Mouse (Mus musculus) forebrain, embryonic 13.5 days (tissue): ENCODE results near the gene S100pbp. TPM values are rescaled to one million over a fixed set of nuclear protein-coding genes. Genes with fewer than 3 reads are reported as not detected.
A peak's percentile ranks its signal among the peaks of the same experiment; 100 is the strongest.

Experiments
- ATAC-seq: fragments of 200-750 bp; cut with Nextera tagmentation; 2 replicates; pipeline ENCODE4 v1.8.0; 2017
- H3K27ac ChIP-seq: fragments of 300-500 bp; sonication (generic); 2 replicates; pipeline ENCODE4 v1.5.1; 2015; ENCODE audit warnings: inconsistent platforms, mild to moderate bottlenecking, moderate library complexity
- H3K27me3 ChIP-seq: fragments of 300-500 bp; sonication (generic); 2 replicates; pipeline ENCODE4 v1.6.1; 2015; ENCODE audit warnings: mild to moderate bottlenecking, inconsistent platforms
- H3K36me3 ChIP-seq: fragments of 300-500 bp; sonication (generic); 2 replicates; pipeline ENCODE4 v1.6.1; 2015; ENCODE audit warnings: mild to moderate bottlenecking, inconsistent platforms; ENCODE audit not compliant: poor library complexity, severe bottlenecking
- H3K4me1 ChIP-seq: fragments of 300-500 bp; sonication (generic); 2 replicates; pipeline ENCODE4 v1.6.1; 2015; ENCODE audit warnings: inconsistent platforms
- H3K4me2 ChIP-seq: fragments of 300-500 bp; sonication (generic); 2 replicates; pipeline ENCODE4 v1.6.1; 2015; ENCODE audit warnings: inconsistent platforms, mild to moderate bottlenecking, moderate library complexity
- H3K4me3 ChIP-seq: fragments of 300-500 bp; sonication (generic); 2 replicates; pipeline ENCODE4 v1.5.1; 2015; ENCODE audit warnings: mild to moderate bottlenecking, inconsistent platforms
- H3K9ac ChIP-seq: fragments of 300-500 bp; sonication (generic); 2 replicates; pipeline ENCODE4 v1.6.1; 2015; ENCODE audit warnings: mild to moderate bottlenecking, inconsistent platforms
- H3K9me3 ChIP-seq: fragments of 300-500 bp; sonication (generic); replicated peaks from 2 replicates; pipeline ENCODE4 v1.6.1; 2016; ENCODE audit warnings: inconsistent platforms
- WGBS: fragments of 180-500 bp; shearing (Covaris S2); methylation state at CpG from one replicate; pipeline ENCODE4 v1.1.7; 2015; 5-methylcytosine and 5-hydroxymethylcytosine counted together
- polyA plus RNA-seq: library from polyadenylated mRNA; unstranded; fragments of >200 nt; fragmentation: Nextera tagmentation; extraction: Ambion mirVana; gene quantifications from 2 replicates; pipeline ENCODE4 v1.2.1, GENCODE M21; 2015

Gene S100pbp
- polyA plus RNA-seq: 15.6 and 19.1 TPM in 2 replicates

DNA sequence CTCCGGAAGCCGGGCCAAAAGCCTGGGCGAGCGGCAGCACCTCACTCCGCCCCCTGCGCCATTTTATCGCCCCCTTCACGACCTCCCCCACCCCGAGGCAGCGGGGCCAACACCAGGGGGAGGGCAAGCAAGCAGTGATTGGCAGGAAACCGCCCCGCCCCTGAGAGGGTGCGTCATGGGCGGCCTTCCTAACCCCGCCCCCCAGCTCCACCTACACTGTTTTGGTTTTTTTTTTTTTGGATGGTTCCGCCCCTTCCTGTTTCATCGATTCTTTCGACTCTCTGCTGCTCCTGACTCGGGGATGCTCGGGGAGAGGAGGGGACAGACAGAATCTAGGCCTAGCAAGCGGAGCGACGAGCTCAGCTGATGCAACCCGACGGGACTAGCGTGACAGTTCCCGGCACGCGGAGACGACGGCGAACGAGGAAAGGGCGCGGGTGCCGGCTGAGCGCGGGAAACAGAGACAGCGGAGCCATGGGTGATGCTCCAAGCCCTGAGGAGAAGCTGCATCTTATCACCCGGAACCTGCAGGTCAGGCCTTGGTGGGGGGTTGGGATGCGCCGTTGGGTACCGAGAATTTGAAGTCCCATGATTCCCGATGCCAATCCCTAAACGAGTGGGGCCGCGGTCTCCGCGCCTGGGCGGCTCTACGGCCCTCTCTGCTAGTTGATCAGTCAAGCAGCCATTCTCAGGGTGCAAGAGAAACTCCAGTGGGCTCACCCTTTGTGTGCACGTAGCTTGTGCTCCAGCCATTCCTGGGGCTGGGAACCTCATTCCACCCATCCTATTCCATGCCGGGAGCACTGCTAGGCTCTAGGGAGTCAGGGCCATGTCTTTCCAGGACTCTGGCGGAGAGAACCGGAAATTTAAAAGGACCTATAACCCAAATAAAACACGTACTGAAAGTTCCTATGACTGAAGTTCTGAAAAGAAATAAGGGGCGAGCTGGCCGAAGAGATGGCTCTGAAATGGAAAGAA, at the start of gene S100pbp, which contains the start of gene Yars:
S100pbp (minus strand) TSS at position 186 of the 978 bp plus-strand sequence.
Yars (plus strand) TSS at position 219 of the 978 bp plus-strand sequence.
- H3K9me3 ChIP-seq: no peaks in the 10 kb centered on the region
- peak; percentile 85 for ATAC-seq
- peaks cover 27% of the 10 kb centered on the region for H3K4me1 ChIP-seq
- peaks cover 15% of the 10 kb centered on the region for H3K36me3 ChIP-seq
- no peaks in the 10 kb centered on the region for H3K27me3 ChIP-seq
- H3K4me2 ChIP-seq: peak within 1 kb of the TSS; percentile 92
- H3K27ac ChIP-seq: peak within 1 kb of the TSS; percentile 87
- peak within 1 kb of the TSS; percentile 85 for H3K9ac ChIP-seq
- H3K4me3 ChIP-seq: peak within 1 kb of the TSS; percentile 80
- under 1% methylated on average over 52 of the region's 58 CpGs for WGBS

DNA sequence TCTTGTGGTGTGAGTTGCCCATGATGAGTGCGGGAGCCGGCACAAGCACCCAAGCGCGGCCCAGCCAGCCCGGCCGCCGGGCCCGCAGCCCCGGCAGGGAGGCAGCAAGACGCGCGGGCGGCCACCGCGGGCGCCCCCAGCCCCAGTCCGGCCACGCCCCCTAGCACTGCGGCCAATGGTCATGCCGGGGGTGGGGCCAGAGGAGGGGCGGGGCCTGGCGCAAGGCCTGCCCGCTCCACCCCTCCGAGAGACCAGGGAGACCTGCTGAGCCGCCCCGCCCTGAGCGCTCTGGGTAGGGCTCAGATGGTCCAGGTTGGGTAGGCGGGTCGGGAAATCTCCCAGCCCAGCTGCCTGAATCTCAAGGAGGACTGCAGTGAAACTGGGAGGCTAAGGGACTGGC, 49.5 kb upstream of the S100pbp start:
- H3K4me3 ChIP-seq: peak overlapping the region; percentile 54
- peak overlapping the region; percentile 67 for H3K9ac ChIP-seq
- no peaks in the 10 kb centered on the region for H3K36me3 ChIP-seq
- peaks cover 38% of the 10 kb centered on the region for H3K4me1 ChIP-seq
- H3K27ac ChIP-seq: no peak overlapping the region
- peak; percentile 81 for ATAC-seq
- no peaks in the 10 kb centered on the region for H3K9me3 ChIP-seq
- WGBS: 2% methylated on average over 22 of the region's 29 CpGs
- H3K4me2 ChIP-seq: peak overlapping the region; percentile 96
- H3K27me3 ChIP-seq: no peaks in the 10 kb centered on the region

GRCm38 (mm10) chr4:129238579-129239016, 49.1 kb upstream of the S100pbp start:
- H3K27ac ChIP-seq: no peak overlapping the region
- peaks cover 38% of the 10 kb centered on the region for H3K4me1 ChIP-seq
- H3K4me3 ChIP-seq: peak overlapping the region; percentile 54
- peak; percentile 68 for ATAC-seq
- H3K4me2 ChIP-seq: peak overlapping the region; percentile 96
- H3K36me3 ChIP-seq: no peaks in the 10 kb centered on the region
- no peaks in the 10 kb centered on the region for H3K9me3 ChIP-seq
- 0% methylated on average over 22 of the region's 23 CpGs for WGBS
- H3K27me3 ChIP-seq: no peaks in the 10 kb centered on the region
- peak overlapping the region; percentile 67 for H3K9ac ChIP-seq

DNA sequence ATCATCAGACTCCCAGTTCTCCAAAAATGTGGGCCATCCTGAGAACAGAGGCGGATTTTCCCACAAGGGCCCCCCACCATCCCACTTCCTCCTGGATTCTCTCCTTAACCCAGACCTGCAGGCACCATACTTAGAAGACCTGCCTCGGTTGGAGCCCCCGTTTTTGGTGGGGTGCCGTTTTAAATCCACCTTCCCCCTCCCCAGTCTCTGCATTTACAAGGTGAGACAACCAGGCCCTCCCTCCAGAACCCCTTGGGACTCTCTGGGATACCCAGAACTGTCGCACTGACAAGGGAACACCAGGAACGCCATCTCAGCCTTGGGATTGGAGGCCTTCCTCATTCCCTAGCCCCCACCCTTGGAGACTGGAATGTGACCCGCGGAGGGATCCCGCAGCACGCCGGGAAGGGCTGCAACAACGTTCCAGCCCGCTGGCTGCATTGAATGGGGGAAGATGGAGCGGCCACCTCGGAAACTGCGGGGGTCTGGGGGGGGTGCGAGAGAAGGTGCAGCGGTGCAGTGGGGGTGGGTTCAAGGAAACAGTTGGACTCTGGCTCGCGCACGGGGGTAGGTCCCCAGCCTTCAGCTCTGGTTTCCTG, 48.4 kb upstream of the S100pbp start:
- H3K9ac ChIP-seq: peak overlapping the region; percentile 67
- H3K27ac ChIP-seq: no peak overlapping the region
- peak; percentile 16; the same call in 1 of the 2 replicates for ATAC-seq
- H3K27me3 ChIP-seq: no peaks in the 10 kb centered on the region
- WGBS: 5% methylated on average over 21 of the region's 21 CpGs
- peak overlapping the region; percentile 54 for H3K4me3 ChIP-seq
- H3K4me1 ChIP-seq: peaks cover 38% of the 10 kb centered on the region
- peak overlapping the region; percentile 96 for H3K4me2 ChIP-seq
- no peaks in the 10 kb centered on the region for H3K36me3 ChIP-seq
- H3K9me3 ChIP-seq: no peaks in the 10 kb centered on the region

GRCm38 (mm10) chr4:129236236-129236813, 46.8 kb upstream of the S100pbp start:
- WGBS: 89% methylated on average over 8 of the region's 8 CpGs
- Histone ChIP-seq H3K4me3 (no peak overlapping the region), H3K4me1 (peaks cover 29% of the 10 kb centered on the region), H3K36me3 (no peaks in the 10 kb centered on the region), H3K27ac (no peak overlapping the region), H3K9ac (no peak overlapping the region), H3K4me2 (no peak overlapping the region), H3K9me3 (no peaks in the 10 kb centered on the region), H3K27me3 (no peaks in the 10 kb centered on the region)
- no peak for ATAC-seq

DNA sequence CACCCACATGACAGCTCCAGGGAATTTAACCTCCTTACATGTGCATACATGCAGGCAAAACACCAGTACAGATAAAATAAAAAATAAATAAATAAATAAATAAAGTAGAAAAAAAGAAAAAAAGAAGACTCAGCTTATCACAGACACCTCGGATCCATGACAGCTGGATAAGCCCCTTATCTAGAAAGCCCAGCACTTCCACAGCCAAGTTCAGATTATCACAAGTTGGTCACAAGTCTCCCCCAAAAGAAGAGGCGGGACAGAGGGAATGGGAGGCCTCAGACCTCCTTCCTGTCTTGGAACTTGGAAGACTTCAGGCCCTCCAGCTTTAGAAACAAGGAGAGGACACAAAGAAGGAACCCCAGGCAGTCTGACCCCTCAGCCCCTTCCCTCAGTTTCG, 45.6 kb upstream of the S100pbp start:
- Histone ChIP-seq H3K4me2 (no peak overlapping the region), H3K4me1 (peaks cover 32% of the 10 kb centered on the region), H3K36me3 (no peaks in the 10 kb centered on the region), H3K27me3 (no peaks in the 10 kb centered on the region), H3K27ac (no peak overlapping the region), H3K9me3 (no peaks in the 10 kb centered on the region), H3K4me3 (no peak overlapping the region), H3K9ac (no peak overlapping the region)
- WGBS: 87% methylated on average over 3 of the region's 3 CpGs
- no peak for ATAC-seq

GRCm38 (mm10) chr4:129234488-129234887, 45.0 kb upstream of the S100pbp start:
- H3K9ac ChIP-seq: no peak overlapping the region
- H3K27ac ChIP-seq: no peak overlapping the region
- 88% methylated on average over 7 of the region's 7 CpGs for WGBS
- H3K36me3 ChIP-seq: no peaks in the 10 kb centered on the region
- ATAC-seq: no peak
- H3K4me2 ChIP-seq: no peak overlapping the region
- no peaks in the 10 kb centered on the region for H3K27me3 ChIP-seq
- no peak overlapping the region for H3K4me3 ChIP-seq
- no peaks in the 10 kb centered on the region for H3K9me3 ChIP-seq
- H3K4me1 ChIP-seq: peaks cover 30% of the 10 kb centered on the region

DNA sequence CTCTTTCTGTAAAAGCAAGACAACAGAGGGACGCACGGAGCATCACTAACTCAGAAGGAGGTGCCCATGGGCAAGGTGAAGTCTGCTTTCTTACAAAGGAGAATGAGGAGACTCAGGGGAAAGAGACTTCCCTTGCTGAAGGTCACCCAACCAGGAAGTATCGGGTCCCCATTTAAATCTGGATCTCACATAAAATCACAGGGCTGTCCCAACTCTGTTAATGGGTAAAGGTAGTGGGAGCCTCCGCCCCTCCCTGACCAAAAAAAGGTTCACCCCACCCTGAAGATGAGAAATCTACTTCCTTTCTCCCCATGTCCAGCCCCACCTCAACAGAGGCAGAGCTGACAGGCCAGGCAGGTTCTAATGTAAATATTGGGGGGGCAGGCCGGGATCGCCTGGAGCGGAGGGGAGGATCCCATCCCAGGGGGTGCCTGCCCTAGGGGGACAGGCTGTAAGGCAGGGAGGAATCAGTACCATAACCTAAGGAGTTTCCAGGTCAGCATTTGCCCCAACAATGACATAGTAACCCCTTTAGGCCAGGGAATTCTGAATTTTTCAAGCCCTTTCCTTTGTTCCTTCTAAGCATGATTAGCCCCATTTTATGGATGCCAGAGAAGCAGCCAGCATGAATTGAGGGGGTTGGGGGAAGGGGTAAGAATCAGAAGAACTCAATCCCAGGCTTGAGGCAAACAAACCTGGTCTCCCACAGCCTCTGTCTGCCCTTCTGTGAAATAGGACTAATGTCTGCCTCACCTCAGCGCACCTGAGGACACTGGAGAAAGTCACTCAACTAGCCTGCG, 43.2 kb upstream of the S100pbp start:
- no peak overlapping the region for H3K27ac ChIP-seq
- H3K4me2 ChIP-seq: no peak overlapping the region
- no peaks in the 10 kb centered on the region for H3K27me3 ChIP-seq
- 79% methylated on average over 9 of the region's 9 CpGs for WGBS
- H3K36me3 ChIP-seq: no peaks in the 10 kb centered on the region
- no peak overlapping the region for H3K9ac ChIP-seq
- H3K9me3 ChIP-seq: no peaks in the 10 kb centered on the region
- H3K4me1 ChIP-seq: peaks cover 26% of the 10 kb centered on the region
- no peak for ATAC-seq
- H3K4me3 ChIP-seq: no peak overlapping the region

GRCm38 (mm10) chr4:129231594-129232450, 42.3 kb upstream of the S100pbp start:
- Histone ChIP-seq H3K4me1 (peaks cover 29% of the 10 kb centered on the region), H3K4me2 (no peak overlapping the region), H3K9ac (no peak overlapping the region), H3K9me3 (no peaks in the 10 kb centered on the region), H3K27me3 (no peaks in the 10 kb centered on the region), H3K27ac (no peak overlapping the region), H3K36me3 (no peaks in the 10 kb centered on the region), H3K4me3 (no peak overlapping the region)
- no peak for ATAC-seq
- WGBS: 68% methylated on average over 12 of the region's 12 CpGs

GRCm38 (mm10) chr4:129230926-129231325, 41.4 kb upstream of the S100pbp start:
- no peak overlapping the region for H3K9ac ChIP-seq
- 55% methylated on average over 8 of the region's 8 CpGs for WGBS
- no peaks in the 10 kb centered on the region for H3K27me3 ChIP-seq
- no peak overlapping the region for H3K4me2 ChIP-seq
- no peaks in the 10 kb centered on the region for H3K36me3 ChIP-seq
- ATAC-seq: no peak
- no peak overlapping the region for H3K27ac ChIP-seq
- H3K4me1 ChIP-seq: peaks cover 38% of the 10 kb centered on the region
- H3K9me3 ChIP-seq: no peaks in the 10 kb centered on the region
- H3K4me3 ChIP-seq: no peak overlapping the region
